In the genomic region with DNA sequence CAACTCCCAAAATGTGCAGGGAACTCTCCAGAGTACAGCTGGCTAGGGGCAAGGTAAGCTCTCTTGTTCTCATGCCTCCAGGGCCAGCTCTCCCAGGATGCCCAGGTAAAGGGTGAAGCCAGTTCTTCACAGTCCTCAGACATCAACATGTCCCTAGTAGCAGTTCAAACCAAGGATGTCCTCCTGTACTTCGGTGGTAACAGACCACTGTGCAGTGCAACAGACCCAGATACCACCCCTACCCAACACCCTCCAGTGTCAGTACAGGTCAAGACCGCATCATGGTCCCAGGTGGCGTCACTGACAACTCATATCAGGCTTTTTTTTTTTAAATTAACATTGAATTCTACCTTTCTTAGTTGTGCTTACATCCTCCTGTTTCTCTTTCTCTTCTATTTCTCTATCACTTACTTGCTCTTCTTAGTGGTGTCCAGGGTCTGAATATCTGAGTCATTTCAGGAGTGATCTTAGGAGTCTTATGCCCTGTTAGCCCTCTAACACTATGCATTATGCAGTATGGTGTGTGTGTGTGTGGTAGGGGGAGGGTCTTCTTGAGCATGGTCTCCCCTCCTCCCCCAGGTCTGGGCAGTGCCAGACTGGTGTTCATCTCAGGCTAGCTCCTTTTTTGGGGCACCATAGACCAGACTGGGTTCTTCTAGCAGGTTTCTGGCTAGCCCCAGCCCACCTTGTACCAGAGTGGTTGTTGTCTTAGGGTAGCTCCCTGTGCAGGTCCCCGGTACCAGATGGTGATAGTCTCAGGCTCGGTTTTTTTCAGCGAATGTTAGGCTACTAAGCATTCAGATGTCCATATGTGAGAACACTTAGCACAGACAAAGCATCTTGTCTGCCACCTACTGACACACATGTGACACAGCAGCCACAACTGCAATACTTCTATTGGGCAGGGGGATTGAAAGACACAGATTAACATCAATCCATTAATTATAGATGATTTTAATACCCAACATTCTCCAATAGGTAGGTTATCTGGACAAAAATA, we compare ENCODE assay signal across 8 mouse cellular contexts. TPM values are rescaled to one million over a fixed set of nuclear protein-coding genes. Genes with fewer than 3 reads are reported as not detected.
A peak's percentile ranks its signal among the peaks of the same experiment; 100 is the strongest.
DNase-seq lines count a peak whose midpoint lies in the region; ATAC-seq and TF ChIP-seq lines count a peak whose summit lies in the region.

No protein-coding gene starts in this region.

- H3K4me3 ChIP-seq in G1E (ENCODE audit: low read depth, low read length) = no peak overlapping the region
- H3K4me3 ChIP-seq in heart, embryonic 15.5 days = no peak overlapping the region
- H3K4me3 ChIP-seq in liver, postnatal 0 days (ENCODE audit: low read depth, low read length) = no peak overlapping the region
- no peak overlapping the region for H3K4me3 ChIP-seq in neural tube, embryonic 15.5 days (replicated peaks)

- 45% methylated on average over 6 of the region's 6 CpGs for WGBS in heart, embryonic 15.5 days
- WGBS in liver, postnatal 0 days (ENCODE audit: insufficient replicate concordance) = 48% methylated on average over 6 of the region's 6 CpGs
- 57% methylated on average over 6 of the region's 6 CpGs for WGBS in neural tube, embryonic 15.5 days

- H3K27me3 ChIP-seq in G1E (ENCODE audit: insufficient read depth, low read length) = peaks cover 9% of the 10 kb centered on the region
- H3K27me3 ChIP-seq in heart, embryonic 15.5 days = no peaks in the 10 kb centered on the region
- no peaks in the 10 kb centered on the region for H3K27me3 ChIP-seq in liver, postnatal 0 days (ENCODE audit: insufficient read depth, low read length)
- no peaks in the 10 kb centered on the region for H3K27me3 ChIP-seq in neural tube, embryonic 15.5 days (replicated peaks)

- no peak for TF ChIP-seq EP300 in liver, postnatal 0 days (IDR thresholded peaks at IDR 0.05; ENCODE audit: low read depth)

- DNase-seq in 3T3-L1 (ENCODE audit: low read depth, low spot score) = peak; percentile 82
- DNase-seq in G1E (ENCODE audit: low spot score) = peak; percentile 5
- peak; percentile 75 for DNase-seq in embryo, embryonic 11 days
- DNase-seq in kidney, postnatal 14 days = peak; percentile 32
- peak; percentile 19 for DNase-seq in liver, postnatal 0 days
- DNase-seq in ovary, adult 18-20 months (ENCODE audit: low spot score) = no peak

- no peak overlapping the region for H3K9ac ChIP-seq in heart, embryonic 15.5 days
- H3K9ac ChIP-seq in liver, postnatal 0 days (replicated peaks) = no peak overlapping the region
- H3K9ac ChIP-seq in neural tube, embryonic 15.5 days (replicated peaks) = no peak overlapping the region

- peak; percentile 43; the same call in 1 of the 2 replicates for TF ChIP-seq CTCF in G1E (IDR thresholded peaks at IDR 0.05; ENCODE audit: low read depth, low read length)
- peak; percentile 92 for TF ChIP-seq CTCF in liver, postnatal 0 days (IDR thresholded peaks at IDR 0.05; ENCODE audit: low read depth)

- peaks cover 4% of the 10 kb centered on the region for H3K4me1 ChIP-seq in G1E (ENCODE audit: insufficient read depth, low read depth, low read length)
- H3K4me1 ChIP-seq in heart, embryonic 15.5 days (replicated peaks) = no peaks in the 10 kb centered on the region
- no peaks in the 10 kb centered on the region for H3K4me1 ChIP-seq in liver, postnatal 0 days (ENCODE audit: insufficient read depth)
- peaks cover 2% of the 10 kb centered on the region; the same call in 1 of the 2 replicates for H3K4me1 ChIP-seq in neural tube, embryonic 15.5 days

- ATAC-seq in G1E (ENCODE audit: extremely low read depth, insufficient number of reproducible peaks, low FRiP score, poor library complexity, severe bottlenecking) = peak; percentile 76
- ATAC-seq in heart, embryonic 15.5 days (replicated peaks; ENCODE audit: insufficient number of reproducible peaks, insufficient read depth, low FRiP score, low read depth) = no peak
- peak; percentile 56 for ATAC-seq in liver, postnatal 0 days
- peak; percentile 86 for ATAC-seq in neural tube, embryonic 15.5 days (ENCODE audit: low FRiP score)

- peak overlapping the region; percentile 34; the same call in 1 of the 2 replicates for H3K4me2 ChIP-seq in heart, embryonic 15.5 days
- H3K4me2 ChIP-seq in liver, postnatal 0 days (ENCODE audit: low read depth, low read length) = no peak overlapping the region
- peak overlapping the region; percentile 48 for H3K4me2 ChIP-seq in neural tube, embryonic 15.5 days

- no peaks in the 10 kb centered on the region for H3K9me3 ChIP-seq in G1E (replicated peaks)
- H3K9me3 ChIP-seq in heart, embryonic 15.5 days (replicated peaks) = no peaks in the 10 kb centered on the region
- H3K9me3 ChIP-seq in liver, postnatal 0 days (ENCODE audit: low read length) = no peaks in the 10 kb centered on the region
- no peaks in the 10 kb centered on the region for H3K9me3 ChIP-seq in neural tube, embryonic 15.5 days (replicated peaks)

- H3K27ac ChIP-seq in heart, embryonic 15.5 days = no peak overlapping the region
- H3K27ac ChIP-seq in liver, postnatal 0 days (ENCODE audit: low read depth) = no peak overlapping the region
- H3K27ac ChIP-seq in neural tube, embryonic 15.5 days (replicated peaks) = no peak overlapping the region

- no peaks in the 10 kb centered on the region for H3K36me3 ChIP-seq in G1E (replicated peaks)
- no peaks in the 10 kb centered on the region for H3K36me3 ChIP-seq in heart, embryonic 15.5 days
- no peaks in the 10 kb centered on the region for H3K36me3 ChIP-seq in liver, postnatal 0 days (replicated peaks; ENCODE audit: insufficient read depth, low read length)
- H3K36me3 ChIP-seq in neural tube, embryonic 15.5 days = no peaks in the 10 kb centered on the region

RNA-seq across cellular contexts. Expression of a gene that starts 9.2 kb away (rescaled TPM):
- total RNA-seq in G1E (2014; fragmentation: Nextera tagmentation) (not detected in 2 replicates), G1E (2017) (0.22 TPM in 1 of 2 replicates, not detected in the other)
- polyA plus RNA-seq in G1E (2012) = not detected in 2 replicates
- not detected in 2 replicates for polyA plus RNA-seq in heart, embryonic 15.5 days (2015; fragmentation: Nextera tagmentation; extraction: Ambion mirVana)
- not detected in 2 replicates for polyA plus RNA-seq in liver, postnatal 0 days (2015; fragmentation: Nextera tagmentation; extraction: Ambion mirVana)
- not detected in 2 replicates for polyA plus RNA-seq in neural tube, embryonic 15.5 days (2015; fragmentation: Nextera tagmentation; extraction: Ambion mirVana)

RNA-seq across cellular contexts. Expression of a gene that starts 34.4 kb away (rescaled TPM):
- 17.0 and 31.9 TPM in 2 replicates for total RNA-seq in G1E (2014; fragmentation: Nextera tagmentation)
- total RNA-seq in G1E (2017) = 32.8 and 37.1 TPM in 2 replicates
- polyA plus RNA-seq in G1E (2012) = 5.3 and 5.4 TPM in 2 replicates
- 25.0 and 33.0 TPM in 2 replicates for polyA plus RNA-seq in heart, embryonic 15.5 days (2015; fragmentation: Nextera tagmentation; extraction: Ambion mirVana)
- 21.1 and 22.1 TPM in 2 replicates for polyA plus RNA-seq in liver, postnatal 0 days (2015; fragmentation: Nextera tagmentation; extraction: Ambion mirVana)
- polyA plus RNA-seq in neural tube, embryonic 15.5 days (2015; fragmentation: Nextera tagmentation; extraction: Ambion mirVana) = 170 and 197 TPM in 2 replicates

RNA-seq across cellular contexts. Expression of a gene that starts 48.5 kb away (rescaled TPM):
- not detected in 2 replicates for total RNA-seq in G1E (2014; fragmentation: Nextera tagmentation)
- total RNA-seq in G1E (2017) = 0.16 TPM in 1 of 2 replicates, not detected in the other
- not detected in 2 replicates for polyA plus RNA-seq in G1E (2012)
- not detected in 2 replicates for polyA plus RNA-seq in heart, embryonic 15.5 days (2015; fragmentation: Nextera tagmentation; extraction: Ambion mirVana)
- not detected in 2 replicates for polyA plus RNA-seq in liver, postnatal 0 days (2015; fragmentation: Nextera tagmentation; extraction: Ambion mirVana)
- not detected in 2 replicates for polyA plus RNA-seq in neural tube, embryonic 15.5 days (2015; fragmentation: Nextera tagmentation; extraction: Ambion mirVana)
